Mouse (Mus musculus) c-Kit-positive CD71-negative TER-119-negative erythroid progenitor cells, embryonic 14.5 days (primary cell): Measurements from ENCODE around the gene Il15.

Experiments used
- DNase-seq: peaks from one replicate; pipeline ENCODE4 v3.0.0-alpha.2; 2013; ENCODE audit warnings: low read depth

Il15 gene

DNA sequence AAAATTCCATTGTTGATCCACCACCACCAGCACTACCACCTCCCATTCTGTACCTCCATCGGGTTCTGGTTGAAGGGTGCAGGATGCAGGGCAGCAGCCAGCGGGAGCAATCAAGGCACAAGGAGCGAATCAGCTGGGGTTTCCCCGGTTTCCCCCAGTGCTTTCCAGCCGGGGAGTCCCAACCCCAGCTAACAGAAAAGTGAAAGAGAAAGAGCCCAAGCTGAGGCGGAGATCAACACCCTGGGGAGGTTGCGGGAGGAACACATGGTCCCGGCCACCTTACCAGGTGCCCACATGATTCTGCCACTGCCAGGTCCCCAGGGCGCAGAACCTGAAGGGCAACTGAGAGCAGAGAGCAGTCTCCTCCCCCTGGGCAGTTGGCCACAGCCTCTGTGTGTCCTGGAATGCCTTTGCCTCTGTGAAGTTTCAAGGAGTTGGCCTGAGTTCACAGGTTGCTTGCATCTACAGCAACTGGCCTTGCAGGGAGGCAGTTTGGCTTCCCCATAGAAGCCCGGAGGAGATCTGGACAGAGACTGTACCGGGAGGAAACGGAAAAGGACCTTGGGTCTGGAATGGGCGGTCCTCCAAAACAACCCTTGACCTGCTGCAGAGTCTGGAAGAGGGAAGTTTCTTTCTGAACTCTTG lies at the start of gene Il15:
Gene Il15 (minus strand): TSS at position 537 of the 645 bp plus-strand sequence.
- DNase-seq: no peak

DNA sequence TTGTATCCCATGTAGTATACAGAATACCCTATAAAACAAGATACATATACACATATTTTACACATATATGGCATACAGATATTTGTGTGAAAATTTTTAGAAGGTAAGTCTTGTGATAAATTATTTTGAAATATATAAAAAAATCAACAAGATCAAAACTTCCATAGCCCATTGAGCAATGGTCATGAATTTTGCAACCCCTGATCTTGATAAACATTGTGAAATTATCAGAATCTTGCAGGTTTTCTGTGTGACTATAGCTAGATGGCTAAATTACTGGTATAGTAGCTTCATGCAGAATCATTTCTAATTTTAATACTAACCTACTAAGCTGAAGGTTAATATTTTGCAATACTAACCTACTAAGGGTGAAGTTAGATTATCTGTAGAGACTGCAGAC lies 41.9 kb upstream of the Il15 start:
- no peak for DNase-seq

DNA sequence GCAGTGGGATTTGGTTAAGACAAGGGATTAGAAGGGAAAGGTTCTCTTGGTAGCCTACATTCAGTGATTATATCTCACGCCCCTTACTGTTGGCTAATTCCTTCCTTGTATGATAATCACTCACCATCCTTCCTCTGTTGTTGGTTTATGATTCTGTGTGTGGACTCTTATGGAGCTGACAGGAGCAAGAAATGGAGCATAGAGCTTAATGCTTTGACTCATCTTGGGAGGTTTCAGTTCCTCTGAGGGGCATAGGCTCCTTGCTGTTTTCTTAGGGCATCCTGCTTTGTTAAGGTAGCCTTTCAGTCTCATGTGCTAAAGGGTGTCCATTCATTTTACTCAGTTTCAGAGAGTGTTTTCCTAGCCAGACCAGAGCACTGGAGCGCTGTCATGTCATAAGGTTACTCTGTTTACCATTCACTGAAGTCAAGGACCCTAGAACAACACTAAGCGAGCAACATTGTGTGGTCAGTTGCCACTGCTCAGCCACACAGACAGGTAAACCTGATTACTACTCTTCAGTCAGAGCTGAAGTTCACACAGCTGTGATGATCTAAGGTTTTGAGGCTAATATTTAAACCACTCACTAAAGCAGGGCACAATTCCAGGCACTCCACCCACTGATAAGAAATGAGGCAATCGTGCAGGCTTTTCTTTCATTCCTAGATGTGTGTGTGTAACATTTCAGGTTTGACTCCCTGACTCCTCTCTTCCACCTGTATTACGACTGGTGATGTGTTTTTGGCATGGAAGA lies 13.7 kb upstream of the Il15 start:
- DNase-seq: no peak

DNA sequence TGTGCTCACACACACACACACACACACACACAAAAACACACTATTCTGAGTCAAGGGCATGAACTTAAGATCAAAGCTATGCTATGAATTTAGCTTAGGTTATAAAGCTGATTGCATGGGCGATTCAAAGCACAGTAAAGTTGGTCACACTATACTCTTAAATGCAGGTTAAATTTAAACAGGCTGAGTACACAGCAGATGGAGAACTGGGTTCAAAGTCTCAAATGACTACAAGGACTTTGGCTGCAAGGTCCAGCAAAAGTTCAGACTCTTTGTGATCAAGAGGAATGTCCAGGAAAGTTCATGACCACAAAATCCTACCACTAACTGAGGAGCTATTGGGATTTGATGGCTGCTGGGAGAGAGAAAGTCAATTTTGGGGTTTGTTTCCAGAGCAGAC lies 12.5 kb upstream of the Il15 start:
- no peak for DNase-seq

DNA sequence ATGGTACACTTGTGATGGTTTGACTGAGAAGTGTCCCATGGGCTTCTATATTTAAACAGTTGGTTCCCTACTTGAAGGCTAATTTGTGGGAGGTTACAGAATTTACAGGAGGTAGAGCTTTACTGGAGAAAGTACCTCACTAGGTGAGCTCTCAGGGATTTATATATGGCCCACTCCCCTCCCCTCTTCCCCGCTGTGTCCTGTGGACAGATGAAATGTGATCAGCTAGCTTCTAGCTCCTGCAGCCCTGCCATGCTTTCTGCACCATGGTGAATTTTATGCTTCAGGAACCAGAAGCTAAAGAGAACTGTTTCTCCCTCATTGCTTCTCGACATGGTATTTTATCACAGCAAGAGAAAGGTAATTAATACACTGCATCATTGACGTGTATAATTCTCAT lies 7.1 kb upstream of the Il15 start:
- DNase-seq: no peak

DNA sequence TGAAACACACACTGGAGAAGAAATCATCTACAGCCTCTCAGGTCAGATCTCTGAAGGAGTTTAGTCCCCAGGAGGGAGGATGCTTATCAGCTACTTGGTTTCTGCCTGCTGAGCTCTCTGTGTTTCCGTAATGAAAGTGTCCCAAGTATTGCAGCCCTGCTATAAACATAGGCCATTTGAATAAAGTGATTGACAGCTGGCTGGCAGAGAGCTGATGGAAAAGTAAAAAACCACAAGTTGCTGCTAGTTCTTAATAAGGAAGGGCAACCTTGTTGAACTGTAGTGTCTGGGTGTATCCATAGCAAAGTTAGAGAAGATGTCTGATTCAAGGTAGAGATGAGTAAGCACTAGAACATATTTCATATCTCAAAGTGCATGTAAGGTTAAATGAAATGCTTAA lies 4.0 kb upstream of the Il15 start:
- DNase-seq: no peak

DNA sequence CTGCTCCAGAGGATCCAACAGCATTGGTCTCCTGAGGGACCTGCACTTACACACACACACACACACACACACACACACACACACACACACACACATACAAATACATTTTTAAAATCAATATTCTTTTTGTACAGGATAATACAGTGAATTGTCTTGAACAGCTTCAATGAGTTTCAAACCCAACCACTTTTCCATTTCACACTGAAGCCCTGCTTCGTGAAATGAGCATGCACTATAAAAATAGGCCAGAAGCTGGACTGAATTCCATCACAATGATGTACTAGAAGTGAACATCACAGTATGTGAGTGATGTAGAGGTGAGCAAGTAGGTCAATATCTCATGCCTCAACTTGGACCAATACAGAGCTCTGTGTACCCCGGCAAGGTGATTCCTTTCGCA lies 1.0 kb upstream of the Il15 start:
- no peak for DNase-seq

DNA sequence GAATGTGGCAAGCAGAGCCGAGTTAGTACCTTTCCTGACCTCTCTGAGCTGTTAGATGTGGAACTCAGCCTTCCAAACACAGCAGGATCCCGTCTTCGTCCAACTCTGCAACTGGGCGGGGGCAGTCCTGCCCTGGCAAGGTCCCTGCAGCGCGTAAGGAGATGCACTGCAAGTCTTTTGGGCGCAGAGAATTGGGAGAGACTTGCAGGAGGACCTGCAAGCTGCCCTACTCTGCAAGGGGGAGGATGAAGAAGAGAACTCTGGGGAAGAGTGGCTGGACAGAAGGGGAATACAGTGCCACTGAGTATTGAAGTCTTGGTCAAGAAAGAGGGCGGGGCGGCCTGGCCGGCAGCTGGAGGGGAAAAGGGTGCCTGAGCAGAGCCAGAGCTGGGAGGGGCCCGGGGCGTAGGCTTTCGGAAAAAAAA lies 749 bp downstream of the Il15 start:
- DNase-seq: no peak

DNA sequence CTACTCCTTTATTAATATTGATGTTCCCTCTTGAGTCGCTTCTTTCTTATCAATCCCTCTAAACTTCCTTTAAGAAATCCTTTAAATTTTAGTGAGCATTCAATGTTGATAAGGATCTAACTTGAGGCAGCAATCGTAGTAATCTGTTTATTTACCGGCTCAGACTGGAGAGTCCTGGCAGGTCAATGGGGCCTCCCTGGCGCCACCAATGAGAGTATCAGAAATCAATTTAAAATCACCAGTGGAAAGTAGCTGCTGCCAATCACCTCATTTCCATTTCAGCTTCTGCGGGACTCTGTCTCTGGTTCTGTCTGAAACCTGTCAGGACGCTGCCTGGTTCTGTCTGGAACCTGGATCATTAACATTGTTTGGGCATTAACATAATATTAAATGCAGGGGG lies 1.5 kb downstream of the Il15 start:
- no peak for DNase-seq

DNA sequence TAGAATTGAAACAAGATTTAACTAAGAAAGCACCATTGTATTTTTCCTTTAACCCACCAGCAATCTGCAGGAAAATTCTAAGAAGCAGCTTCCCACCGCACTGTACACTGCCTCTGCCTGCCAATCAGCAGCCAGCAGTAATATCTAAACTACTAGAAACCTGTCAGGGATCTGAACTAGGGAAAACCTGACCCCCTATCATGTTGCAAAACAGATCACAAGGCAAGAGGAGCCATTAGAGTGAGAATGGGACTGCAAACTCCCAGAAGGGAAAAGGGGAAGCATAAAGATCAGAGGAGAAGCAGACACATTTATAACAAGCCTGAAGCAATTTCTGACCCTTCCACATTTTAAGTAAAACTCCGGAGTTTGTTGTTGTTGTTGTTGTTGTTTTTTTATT lies 2.0 kb downstream of the Il15 start:
- DNase-seq: no peak

DNA sequence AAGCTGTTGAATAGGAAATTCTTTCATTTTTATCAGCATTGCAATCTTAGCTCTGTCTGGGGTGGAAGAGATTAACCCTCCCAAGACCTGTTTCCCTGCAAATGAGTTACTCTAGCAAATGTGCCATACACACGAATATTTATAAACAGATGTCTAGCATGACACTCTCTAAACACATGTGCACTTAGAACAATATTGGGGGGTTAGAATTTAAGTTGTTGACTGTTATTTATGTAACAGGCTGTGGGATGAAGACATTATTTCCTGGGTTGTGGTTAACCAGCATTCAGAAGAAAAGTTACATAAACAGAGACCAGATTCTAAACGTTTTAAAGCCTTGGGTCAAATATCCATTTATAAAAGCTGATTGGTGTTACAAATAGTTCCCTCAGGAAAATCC lies 2.6 kb downstream of the Il15 start:
- no peak for DNase-seq

DNA sequence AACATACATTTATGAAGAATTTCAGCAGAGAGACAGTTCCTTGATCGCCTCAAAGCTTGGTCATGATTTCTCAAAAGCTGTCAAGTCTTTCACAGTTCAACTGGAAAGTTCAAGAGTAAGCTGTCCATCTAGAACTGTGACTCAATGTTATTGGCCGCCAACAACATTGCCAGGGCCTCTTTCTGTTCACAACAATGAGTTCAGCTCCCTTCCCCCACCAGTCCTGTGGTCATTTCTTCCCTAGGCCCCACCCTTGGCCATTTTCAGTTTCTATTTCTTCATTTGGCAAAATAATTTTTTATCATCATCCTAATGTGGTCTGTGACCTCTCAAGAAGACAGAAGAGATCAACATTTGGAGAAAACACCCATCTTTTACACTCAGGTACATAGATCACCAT lies 4.5 kb downstream of the Il15 start:
- no peak for DNase-seq

DNA sequence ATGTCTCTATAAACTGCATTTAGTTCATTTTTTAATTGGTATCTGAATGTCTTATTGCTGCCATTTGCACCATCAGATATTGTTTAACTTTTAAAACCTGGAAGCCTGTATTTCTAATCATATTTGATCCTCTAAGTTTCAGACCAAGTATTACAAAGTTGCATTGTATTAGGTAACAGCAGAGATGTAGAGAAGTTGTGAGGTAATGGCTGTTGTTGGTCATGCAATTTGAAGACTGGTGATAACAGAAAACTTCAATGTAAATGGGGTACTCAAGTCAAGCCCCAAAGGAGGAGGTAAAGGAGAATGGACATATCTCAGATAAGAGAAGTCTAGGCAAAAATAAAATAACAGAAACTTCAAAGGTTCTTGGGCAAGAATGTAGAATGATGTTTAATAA lies 11.8 kb downstream of the Il15 start:
- no peak for DNase-seq

DNA sequence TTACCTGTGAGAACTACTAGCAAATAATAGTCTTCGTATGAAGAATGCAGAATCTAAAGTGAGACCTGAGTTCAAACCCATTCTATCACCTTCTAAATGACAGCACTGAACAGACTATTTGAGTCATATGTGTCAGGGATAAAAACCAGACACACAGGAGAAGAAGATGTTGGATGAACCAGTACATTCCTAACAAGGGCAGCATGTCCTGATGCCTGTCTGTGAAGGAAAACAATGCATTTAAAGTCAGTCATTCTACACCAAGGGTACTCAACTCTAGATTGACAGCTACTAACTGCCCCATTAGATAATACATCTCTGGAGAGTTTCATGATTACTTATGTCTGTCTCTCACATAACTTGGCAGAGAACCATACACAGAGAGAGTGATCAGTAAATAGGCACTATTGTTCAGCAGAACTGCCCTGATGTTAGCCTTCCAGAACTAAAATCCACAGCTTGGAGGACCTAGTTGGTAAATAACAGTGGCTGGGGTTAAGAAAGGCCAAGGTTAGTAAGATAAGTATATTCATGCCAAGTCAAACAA lies 14.6 kb downstream of the Il15 start:
- no peak for DNase-seq

DNA sequence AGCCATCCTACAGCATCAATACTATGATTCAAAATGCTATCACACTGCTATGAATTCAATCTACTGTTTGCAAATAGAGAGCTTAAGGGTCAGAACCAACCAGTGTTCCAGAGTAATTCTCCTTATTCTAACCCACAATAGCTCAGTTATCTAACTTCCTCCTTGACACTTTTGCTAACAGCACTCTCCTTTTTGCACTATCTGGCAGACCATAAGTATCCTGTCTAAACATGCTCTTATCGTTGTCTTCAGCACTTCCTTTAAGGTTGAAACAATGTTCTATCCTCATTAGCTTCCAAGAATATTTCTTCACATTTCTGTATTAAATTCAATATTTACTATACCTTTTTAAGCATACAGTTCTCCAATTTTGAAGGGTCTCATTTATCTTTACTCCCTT lies 15.4 kb downstream of the Il15 start:
- no peak for DNase-seq

DNA sequence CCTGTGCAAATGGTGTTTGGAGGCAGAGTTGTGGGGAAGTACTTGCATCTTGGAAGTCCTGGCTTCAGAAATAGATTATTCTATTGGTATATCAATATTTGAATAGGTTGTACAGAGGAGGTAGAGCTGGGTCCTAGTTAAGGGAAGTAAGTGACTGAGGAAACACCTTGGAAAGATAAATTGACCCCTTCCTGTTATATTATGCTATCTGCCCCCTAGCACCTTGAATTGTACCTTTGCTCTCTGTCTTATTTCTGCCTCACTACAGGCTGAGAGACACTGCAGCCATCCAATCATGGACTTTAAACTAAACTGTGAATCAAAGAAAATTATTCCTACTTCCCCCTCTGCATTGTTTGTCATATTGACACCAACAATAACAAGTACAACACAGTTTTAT lies 17.2 kb downstream of the Il15 start:
- no peak for DNase-seq

DNA sequence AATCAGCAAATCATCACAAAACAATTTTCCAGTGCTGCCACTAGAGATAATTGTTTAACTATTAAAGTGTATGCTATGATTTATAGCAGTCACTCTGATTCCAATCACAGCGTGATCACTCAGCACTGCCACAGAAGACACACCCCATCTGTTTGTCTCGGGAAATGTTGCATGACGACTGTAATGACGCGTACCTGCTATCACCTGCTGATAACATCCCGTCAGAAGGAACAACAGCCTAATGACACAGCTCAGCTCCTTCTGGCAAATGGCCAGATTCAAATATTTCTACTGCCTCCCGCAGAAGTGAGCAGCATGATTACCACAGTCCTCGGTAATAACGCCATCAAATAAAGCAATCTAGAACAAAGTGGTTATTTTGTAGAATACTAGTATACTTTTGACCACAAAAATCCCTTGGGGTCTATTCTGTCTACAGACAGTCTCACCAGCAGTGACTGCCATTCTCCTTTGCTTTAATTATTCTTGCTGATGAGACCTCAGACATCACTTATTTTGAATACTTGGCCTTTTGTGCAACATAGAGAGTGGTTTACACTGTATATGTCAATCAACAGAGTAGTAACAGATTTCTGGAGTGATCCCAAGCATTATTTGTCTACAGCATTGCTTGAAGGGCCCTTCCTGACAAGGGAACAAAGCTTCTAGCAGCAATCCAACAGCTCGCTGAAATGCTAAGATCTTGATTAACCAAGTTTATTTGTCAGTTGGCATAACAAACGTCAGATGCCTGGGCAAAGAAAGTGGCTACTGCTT lies 18.4 kb downstream of the Il15 start:
- no peak for DNase-seq

DNA sequence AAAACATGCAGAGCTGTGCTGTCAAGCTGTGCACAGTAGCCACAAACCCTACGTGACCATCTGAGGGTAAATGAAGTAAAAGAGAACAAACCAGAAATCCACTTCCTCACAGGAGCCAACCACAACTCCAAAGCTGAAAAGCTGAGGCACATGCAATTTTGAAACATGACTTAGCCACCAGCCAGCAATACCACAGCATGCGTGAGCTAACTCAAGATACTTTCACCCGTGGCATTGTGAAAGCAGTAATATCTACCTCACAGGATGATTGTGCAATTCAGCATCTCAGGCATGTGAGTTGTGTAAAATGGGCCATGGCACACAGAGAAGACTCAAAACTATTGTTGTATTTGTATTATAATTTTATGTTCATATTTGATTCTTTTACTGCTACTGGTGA lies 19.7 kb downstream of the Il15 start:
- no peak for DNase-seq

DNA sequence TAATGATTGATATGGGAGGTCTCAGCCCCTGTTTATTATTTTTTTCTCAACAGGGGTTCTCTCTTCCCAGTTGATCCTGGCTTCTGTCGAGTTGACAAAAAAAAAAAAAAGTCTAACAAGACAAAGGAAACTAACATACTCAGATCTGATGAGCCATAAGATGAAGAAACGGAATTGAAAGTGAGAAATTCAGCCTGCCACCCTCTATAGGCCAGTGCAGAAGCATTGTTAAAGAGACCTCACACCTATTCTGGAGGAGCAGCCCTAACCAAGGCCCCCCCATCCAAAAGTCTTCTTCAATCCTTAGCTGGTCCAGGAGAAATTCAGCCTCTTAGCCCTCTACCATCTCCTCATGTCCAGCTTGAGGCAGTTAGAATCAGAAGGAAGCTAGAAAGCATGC lies 20.7 kb downstream of the Il15 start:
- no peak for DNase-seq

DNA sequence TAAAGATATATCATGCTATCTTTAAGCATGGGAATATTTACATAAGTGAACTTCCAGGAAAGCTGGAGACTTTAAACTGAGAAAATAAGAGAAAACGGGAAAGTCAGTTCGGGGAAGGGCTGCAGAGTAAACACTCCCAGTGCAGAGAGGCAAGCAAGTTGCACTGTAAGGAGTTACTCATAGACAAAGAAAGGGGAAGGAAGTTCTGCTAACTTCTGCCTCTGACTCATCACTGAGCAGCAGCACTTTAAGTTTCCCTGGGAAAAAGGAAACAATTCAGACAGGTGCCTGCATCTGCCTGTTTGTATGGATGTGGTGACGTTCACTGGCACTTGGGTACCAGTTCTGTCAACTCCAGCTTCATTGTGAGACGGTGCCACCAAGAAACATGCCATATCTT lies 28.6 kb downstream of the Il15 start:
- DNase-seq: peak; percentile 24

DNA sequence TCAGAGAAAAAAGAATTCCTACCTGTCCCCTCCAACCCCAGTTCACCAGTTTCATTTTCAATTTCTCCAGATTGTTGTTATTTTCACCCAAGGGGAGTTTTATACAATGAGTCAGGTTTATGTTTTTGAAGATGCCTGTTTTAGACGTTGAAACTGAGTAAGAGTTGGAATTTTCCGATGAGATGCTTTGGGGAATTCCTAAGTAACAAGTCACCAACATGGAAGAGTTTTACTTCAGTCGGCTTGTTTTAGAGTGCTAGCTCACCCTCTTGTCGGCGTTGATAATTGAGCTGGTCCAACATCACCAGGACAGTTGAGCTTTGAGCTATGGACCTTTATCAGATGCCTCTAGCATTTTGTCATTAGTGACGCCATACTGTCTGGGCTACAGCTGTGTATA lies 30.2 kb downstream of the Il15 start:
- DNase-seq: no peak

DNA sequence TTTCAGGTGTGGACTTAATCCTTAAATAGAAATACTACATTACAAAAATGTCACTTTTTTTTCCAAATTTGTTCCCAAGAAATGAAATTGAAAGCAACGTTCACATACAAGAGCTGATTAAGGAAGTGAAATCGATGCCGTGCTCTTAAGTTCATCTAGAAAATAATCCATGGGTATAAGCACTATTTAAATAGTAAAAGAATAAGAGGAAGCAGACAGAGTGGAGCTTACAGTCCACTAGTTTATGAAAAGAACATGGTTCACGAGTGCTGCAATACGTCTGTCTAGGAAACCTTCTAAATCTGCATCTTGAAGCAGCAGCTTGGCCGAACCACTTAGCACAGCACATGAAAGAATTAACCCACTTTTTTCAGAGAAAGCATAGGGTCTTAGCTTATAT lies 32.4 kb downstream of the Il15 start:
- DNase-seq: no peak

DNA sequence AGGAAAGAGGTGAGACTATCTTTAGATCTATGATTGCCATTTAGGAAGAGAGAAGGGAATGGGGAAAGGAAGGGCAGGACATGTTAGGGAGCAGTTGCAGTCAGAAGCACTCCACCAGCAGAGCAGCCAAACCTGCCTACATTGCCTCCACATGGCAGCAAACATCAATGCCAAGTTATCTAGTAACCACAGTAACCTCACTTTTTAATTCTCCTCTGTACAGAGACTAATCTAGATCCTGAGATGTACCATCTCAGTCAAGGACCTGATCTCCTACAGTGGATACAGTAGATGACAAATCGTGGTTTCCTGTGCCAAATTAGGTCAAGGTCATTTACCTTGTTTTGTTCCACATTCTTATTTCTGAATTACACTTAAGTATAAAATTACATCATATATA lies 42.0 kb downstream of the Il15 start:
- no peak for DNase-seq
